ENCODE assay signal across 11 mouse cellular contexts in genomic region chr10:111460381-111460780, GRCm38 (mm10). TPM values are rescaled to one million over a fixed set of nuclear protein-coding genes. Genes with fewer than 3 reads are reported as not detected.
DNase-seq lines count a peak whose midpoint lies in the region; ATAC-seq and TF ChIP-seq lines count a peak whose summit lies in the region.
"Had no signal": no experiment of that assay in that cellular context is flagged by ENCODE, and none has a peak within 500 bp of the region (broad histone marks: within the 10 kb centered on the region; RNA-seq: fewer than 3 reads in every experiment).

No protein-coding gene starts in this region.

- no peak for TF ChIP-seq EP300 in stomach, postnatal 0 days (optimal IDR thresholded peaks at IDR 0.05)

- no peaks in the 10 kb centered on the region for H3K27me3 ChIP-seq in hindbrain, embryonic 11.5 days (ENCODE audit: control insufficient read depth, insufficient read depth, low read length)
- H3K27me3 ChIP-seq in hindbrain, embryonic 13.5 days = no peaks in the 10 kb centered on the region
- H3K27me3 ChIP-seq in embryonic facial prominence, embryonic 12.5 days = no peaks in the 10 kb centered on the region
- no peaks in the 10 kb centered on the region for H3K27me3 ChIP-seq in stomach, postnatal 0 days (ENCODE audit: control insufficient read depth, insufficient read depth, low read length)
- H3K27me3 ChIP-seq: heart, embryonic 15.5 days had no signal

- ATAC-seq in hindbrain, embryonic 11.5 days (ENCODE audit: low FRiP score) = peak; percentile 79
- no peak for ATAC-seq in hindbrain, embryonic 13.5 days (ENCODE audit: low FRiP score)
- 0 out of 2 replicates have a peak, but pooled peaks have one; percentile 28 for ATAC-seq in embryonic facial prominence, embryonic 12.5 days (ENCODE audit: insufficient number of reproducible peaks, insufficient read depth, low FRiP score, low TSS enrichment)
- no peak for ATAC-seq in monocyte, adult 5-6 weeks (replicated peaks; ENCODE audit: insufficient number of reproducible peaks, low FRiP score, low TSS enrichment, poor library complexity, severe bottlenecking)
- no peak for ATAC-seq in stomach, postnatal 0 days (ENCODE audit: low FRiP score, low TSS enrichment)
- ATAC-seq: intestine, postnatal 0 days had no signal

- no peak overlapping the region for H3K9ac ChIP-seq in hindbrain, embryonic 11.5 days (ENCODE audit: low read depth, low read length)
- no peak overlapping the region for H3K9ac ChIP-seq in hindbrain, embryonic 13.5 days
- H3K9ac ChIP-seq in embryonic facial prominence, embryonic 12.5 days = no peak overlapping the region
- H3K9ac ChIP-seq in stomach, postnatal 0 days (ENCODE audit: low read length) = no peak overlapping the region
- H3K9ac ChIP-seq: heart, embryonic 15.5 days had no signal

- no peaks in the 10 kb centered on the region for H3K4me1 ChIP-seq in hindbrain, embryonic 11.5 days (replicated peaks; ENCODE audit: control insufficient read depth, insufficient read depth, low read length)
- H3K4me1 ChIP-seq in hindbrain, embryonic 13.5 days (replicated peaks) = peaks cover 11% of the 10 kb centered on the region; the same call in 1 of the 2 replicates
- H3K4me1 ChIP-seq in embryonic facial prominence, embryonic 12.5 days = 0 out of 2 replicates have a peak, but pooled peaks cover 6% of the 10 kb centered on the region
- H3K4me1 ChIP-seq in stomach, postnatal 0 days (replicated peaks; ENCODE audit: control insufficient read depth, insufficient read depth) = no peaks in the 10 kb centered on the region
- H3K4me1 ChIP-seq: heart, embryonic 15.5 days had no signal

- H3K9me3 ChIP-seq in hindbrain, embryonic 11.5 days (ENCODE audit: control insufficient read depth, low read length) = no peaks in the 10 kb centered on the region; the same call in 1 of the 2 replicates
- H3K9me3 ChIP-seq in hindbrain, embryonic 13.5 days = no peaks in the 10 kb centered on the region
- no peaks in the 10 kb centered on the region for H3K9me3 ChIP-seq in embryonic facial prominence, embryonic 12.5 days
- H3K9me3 ChIP-seq in stomach, postnatal 0 days (ENCODE audit: control insufficient read depth, low read length) = no peaks in the 10 kb centered on the region
- H3K9me3 ChIP-seq: heart, embryonic 15.5 days had no signal

- intact Hi-C loops in left cerebral cortex, postnatal 4 days (cut with DNase I) = no loop called here

- DNase-seq in hindbrain, embryonic 11.5 days (ENCODE audit: low spot score) = peak; percentile 60
- DNase-seq in adipocyte (ENCODE audit: low spot score) = peak; percentile 41
- peak; percentile 22 for DNase-seq in lung, postnatal 25 days (ENCODE audit: low spot score)
- DNase-seq in stomach, postnatal 0 days (ENCODE audit: low spot score) = no peak
- DNase-seq in left cerebral cortex, postnatal 4 days = no peak
- DNase-seq: right cerebral cortex, adult 18-20 months had no signal

- H3K27ac ChIP-seq in hindbrain, embryonic 11.5 days (ENCODE audit: low read depth, low read length) = no peak overlapping the region
- no peak overlapping the region for H3K27ac ChIP-seq in hindbrain, embryonic 13.5 days
- H3K27ac ChIP-seq in embryonic facial prominence, embryonic 12.5 days = no peak overlapping the region
- H3K27ac ChIP-seq in stomach, postnatal 0 days (replicated peaks) = no peak overlapping the region
- H3K27ac ChIP-seq: heart, embryonic 15.5 days had no signal

- H3K4me2 ChIP-seq in hindbrain, embryonic 11.5 days (replicated peaks; ENCODE audit: low read depth, low read length) = no peak overlapping the region
- H3K4me2 ChIP-seq in hindbrain, embryonic 13.5 days = no peak overlapping the region
- H3K4me2 ChIP-seq in embryonic facial prominence, embryonic 12.5 days (replicated peaks) = no peak overlapping the region
- H3K4me2 ChIP-seq in stomach, postnatal 0 days (replicated peaks; ENCODE audit: low read depth) = no peak overlapping the region
- H3K4me2 ChIP-seq: heart, embryonic 15.5 days had no signal

- no peak for TF ChIP-seq CTCF in stomach, postnatal 0 days (IDR thresholded peaks at IDR 0.05; ENCODE audit: low read depth)

- H3K36me3 ChIP-seq in hindbrain, embryonic 11.5 days (ENCODE audit: control insufficient read depth, insufficient read depth, low read length) = no peaks in the 10 kb centered on the region
- H3K36me3 ChIP-seq in hindbrain, embryonic 13.5 days = no peaks in the 10 kb centered on the region
- H3K36me3 ChIP-seq in embryonic facial prominence, embryonic 12.5 days = no peaks in the 10 kb centered on the region
- H3K36me3 ChIP-seq in stomach, postnatal 0 days (ENCODE audit: control insufficient read depth, insufficient read depth, low read length) = no peaks in the 10 kb centered on the region
- H3K36me3 ChIP-seq: heart, embryonic 15.5 days had no signal

- no peak overlapping the region for H3K4me3 ChIP-seq in hindbrain, embryonic 11.5 days (ENCODE audit: low read depth, low read length)
- H3K4me3 ChIP-seq in hindbrain, embryonic 13.5 days = no peak overlapping the region
- no peak overlapping the region for H3K4me3 ChIP-seq in embryonic facial prominence, embryonic 12.5 days
- H3K4me3 ChIP-seq in stomach, postnatal 0 days (ENCODE audit: low read depth, low read length) = no peak overlapping the region
- H3K4me3 ChIP-seq: heart, embryonic 15.5 days had no signal

- WGBS in hindbrain, embryonic 11.5 days = 6% methylated on average over 4 of the region's 4 CpGs
- 16% methylated on average over 4 of the region's 4 CpGs for WGBS in hindbrain, embryonic 13.5 days
- 15% methylated on average over 4 of the region's 4 CpGs for WGBS in embryonic facial prominence, embryonic 12.5 days
- WGBS in stomach, postnatal 0 days = 25% methylated on average over 4 of the region's 4 CpGs

RNA-seq across cellular contexts. Expression of gene Nap1l1, which starts 12.6 kb away (rescaled TPM):
- 372 and 407 TPM in 2 replicates for polyA plus RNA-seq in hindbrain, embryonic 11.5 days (2014; fragmentation: Nextera tagmentation; extraction: Ambion mirVana)
- polyA plus RNA-seq in hindbrain, embryonic 13.5 days (2015; fragmentation: Nextera tagmentation; extraction: Ambion mirVana) = 207 and 215 TPM in 2 replicates
- 286 and 315 TPM in 2 replicates for polyA plus RNA-seq in embryonic facial prominence, embryonic 12.5 days (2016; fragmentation: Nextera tagmentation; extraction: Ambion mirVana)
- 260 to 307 TPM (median 290 TPM) in 3 replicates for total RNA-seq in monocyte, adult 5-6 weeks (2017)
- 85.1 and 90.6 TPM in 2 replicates for polyA plus RNA-seq in stomach, postnatal 0 days (2015; fragmentation: Nextera tagmentation; extraction: Ambion mirVana)
- 100 to 1,000 TPM; 229 to 241 TPM for total RNA-seq in left cerebral cortex, postnatal 4 days (2021)

RNA-seq across cellular contexts. Expression of gene Phlda1, which starts 45.7 kb away (rescaled TPM):
- polyA plus RNA-seq in hindbrain, embryonic 11.5 days (2014; fragmentation: Nextera tagmentation; extraction: Ambion mirVana) = 30.0 TPM in 2 replicates
- polyA plus RNA-seq in hindbrain, embryonic 13.5 days (2015; fragmentation: Nextera tagmentation; extraction: Ambion mirVana) = 65.6 and 70.9 TPM in 2 replicates
- 34.7 and 37.4 TPM in 2 replicates for polyA plus RNA-seq in embryonic facial prominence, embryonic 12.5 days (2016; fragmentation: Nextera tagmentation; extraction: Ambion mirVana)
- 0.19 to 4.2 TPM (median 1.3 TPM) in 3 replicates for total RNA-seq in monocyte, adult 5-6 weeks (2017)
- 29.6 and 32.3 TPM in 2 replicates for polyA plus RNA-seq in stomach, postnatal 0 days (2015; fragmentation: Nextera tagmentation; extraction: Ambion mirVana)
- total RNA-seq in left cerebral cortex, postnatal 4 days (2021) = 10 to 100 TPM; 18.9 to 20.3 TPM

Comparison
In these comparisons a context has a peak if more than half of its experiments do, and no peak if none do; other contexts are left out.
1. ATAC-seq: peak in hindbrain, embryonic 11.5 days (single experiment) and embryonic facial prominence, embryonic 12.5 days (single experiment); none in hindbrain, embryonic 13.5 days (single experiment), monocyte, adult 5-6 weeks (single experiment) and stomach, postnatal 0 days (single experiment).
2. DNase-seq: peak in hindbrain, embryonic 11.5 days (single experiment), adipocyte (single experiment) and lung, postnatal 25 days (single experiment); none in stomach, postnatal 0 days (single experiment) and left cerebral cortex, postnatal 4 days (single experiment).